Mouse (Mus musculus) MEL (cell line): ENCODE measurements around the gene Gtf3c2.

Experiments used
- GATA1 ChIP-seq: IDR thresholded peaks from 2 replicates; pipeline ENCODE4 v1.6.1; 2011; ENCODE audit warnings: low read depth, low read length, improper control_type of control experiment
- MYC ChIP-seq: IDR thresholded peaks from 2 replicates; pipeline ENCODE4 v1.6.1; 2011; ENCODE audit warnings: low read depth, mild to moderate bottlenecking, low read length, improper control_type of control experiment, moderate library complexity
- ZMIZ1 ChIP-seq: IDR thresholded peaks from 2 replicates; pipeline ENCODE4 v1.6.1; 2012; ENCODE audit warnings: low read depth, mild to moderate bottlenecking, inconsistent platforms, low read length, improper control_type of control experiment, moderate library complexity

DNA sequence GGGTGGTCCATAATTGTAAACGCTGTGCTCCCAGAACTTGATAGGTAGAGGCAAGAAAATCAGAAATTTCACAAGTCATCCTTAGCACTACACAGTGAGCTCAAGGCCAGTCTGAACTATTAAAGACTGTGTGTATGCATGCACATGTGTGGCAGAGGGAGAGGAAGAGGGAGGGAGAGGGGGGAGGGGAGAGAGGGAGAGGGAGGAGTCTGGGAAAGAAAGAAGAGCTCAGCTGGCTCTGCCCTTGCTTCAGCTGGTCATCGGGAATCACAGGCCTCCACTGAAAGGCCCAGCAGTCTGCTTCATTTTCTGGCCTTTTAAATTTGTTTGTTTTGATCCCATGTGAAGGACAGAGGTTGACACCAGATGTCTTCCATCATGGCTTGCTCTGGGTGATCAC, 56.5 kb downstream of the Gtf3c2 start:
- no peak for TF ChIP-seq MYC
- no peak for TF ChIP-seq ZMIZ1
- no peak for TF ChIP-seq GATA1
